Mouse (Mus musculus): ENCODE results near the gene Gm16442.
"Not testable (repeated sequence)": the region's sequence is repeated elsewhere in the genome, so short reads cannot be mapped to it uniquely, and the experiment has no call there.

The Gm16442 gene

DNA sequence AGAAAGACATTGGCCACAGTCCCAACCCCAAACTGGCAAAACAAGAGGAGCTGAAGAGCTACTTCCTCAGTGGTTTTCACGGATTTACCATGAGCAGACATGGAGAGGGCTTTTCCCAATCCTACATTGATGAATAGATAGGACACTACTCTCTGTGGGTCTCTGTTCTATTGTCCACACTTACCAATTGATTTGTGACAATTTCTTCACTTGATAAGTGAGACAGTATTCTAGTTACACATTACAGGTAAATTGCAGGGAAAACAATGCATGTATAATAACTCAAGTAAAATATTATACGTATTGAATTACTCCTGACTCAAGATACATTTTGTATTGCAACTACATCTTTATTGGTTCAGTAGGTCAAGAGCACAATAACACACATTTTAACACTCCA lies at the start of gene Gm16442:
TSS of gene Gm16442 (minus strand) at position 101 of the 400 bp plus-strand sequence.
- not testable (repeated sequence) for DNase-seq

GRCm38 (mm10) chr7:20168277-20168676 lies 45.9 kb upstream of the Gm16442 start, which contains the start of gene Vmn1r94:
Gene Vmn1r94, minus strand, starts transcription at chr7:20168377.
- DNase-seq, result not testable (repeated sequence)

- not testable (repeated sequence) for DNase-seq
These were observed 16.6 kb upstream of the Gm16442 start, which contains the start of gene Vmn1r93 for GRCm38 (mm10) chr7:20138988-20139387. Gene Vmn1r93, minus strand, starts transcription at chr7:20139088.

- not testable (repeated sequence) for DNase-seq
These were observed 23.0 kb downstream of the Gm16442 start, which contains the start of gene Vmn1r91 for GRCm38 (mm10) chr7:20099380-20099779. Gene Vmn1r91, plus strand, starts transcription at chr7:20099680.

GRCm38 (mm10) chr7:20078118-20078517 lies 44.3 kb downstream of the Gm16442 start:
- not testable (repeated sequence) for DNase-seq
